Mouse (Mus musculus): ENCODE results near the gene Gm2310. TPM values are rescaled to one million over a fixed set of nuclear protein-coding genes. Genes with fewer than 3 reads are reported as not detected.
"Not testable (repeated sequence)": the region's sequence is repeated elsewhere in the genome, so short reads cannot be mapped to it uniquely, and the experiment has no call there.

Gene Gm2310
- total RNA-seq (2012; rRNA removed) (not detected in 2 replicates), total RNA-seq (2014; rRNA removed) (not detected in 2 replicates), polyA plus RNA-seq (2012; ENCODE audit: insufficient read length, low read depth) (not detected in 2 replicates)

GRCm38 (mm10) chr15:8519853-8520252, at the start of gene Gm2310:
Gene Gm2310, minus strand, starts transcription at chr15:8519953.
- H3K27me3 ChIP-seq (replicated peaks); dilution Hi-C loops (cut with MboI; ENCODE audit: extremely low pct_ligation_motif_present, extremely low pct_unique_long_range_greater_than_20kb, low sequenced_read_pairs); in situ Hi-C loops (cut with MboI; ENCODE audit: low pct_ligation_motif_present, low pct_unique_long_range_greater_than_20kb, low sequenced_read_pairs); H3K4me2 ChIP-seq (ENCODE audit: insufficient read depth, low read depth, poor library complexity, severe bottlenecking); H3K4me1 ChIP-seq (ENCODE audit: control insufficient read depth in 1 of 2, insufficient read depth in 2 of 2); H3K4me3 ChIP-seq (replicated peaks in 1 of 3; ENCODE audit: low read depth in 2 of 3, low read length in 2 of 3, poor library complexity in 1 of 3); DNase-seq (ENCODE audit: extremely low read depth); H3K9me3 ChIP-seq (replicated peaks; ENCODE audit: low read length); H3K79me2 ChIP-seq (replicated peaks; ENCODE audit: control insufficient read depth, extremely low read depth, insufficient read depth, poor library complexity, severe bottlenecking); H3K36me3 ChIP-seq (replicated peaks in 1 of 2; ENCODE audit: control insufficient read depth in 1 of 2, insufficient read depth in 1 of 2, low read length in 1 of 2); H3K9ac ChIP-seq (ENCODE audit: insufficient read depth, low read depth); H3K27ac ChIP-seq (ENCODE audit: insufficient read depth, low read depth): not testable (repeated sequence)

- Histone ChIP-seq H3K27me3 (replicated peaks) (peaks cover 28% of the 10 kb centered on the region), H3K4me2 (ENCODE audit: insufficient read depth, low read depth, poor library complexity, severe bottlenecking) (peak overlapping the region; percentile 97), H3K27ac (ENCODE audit: insufficient read depth, low read depth) (no peak overlapping the region), H3K79me2 (replicated peaks; ENCODE audit: control insufficient read depth, extremely low read depth, insufficient read depth, poor library complexity, severe bottlenecking) (no peaks in the 10 kb centered on the region), H3K9ac (ENCODE audit: insufficient read depth, low read depth) (peak overlapping the region; percentile 48), H3K4me3 (replicated peaks in 1 of 3; ENCODE audit: low read depth in 2 of 3, low read length in 2 of 3, poor library complexity in 1 of 3) (peak overlapping the region; percentile 51 to 80 (median 65)), H3K4me1 (ENCODE audit: control insufficient read depth in 1 of 2, insufficient read depth in 2 of 2) (peaks cover 3 to 9% of the 10 kb centered on the region in 2 experiments), H3K9me3 (replicated peaks; ENCODE audit: low read length) (no peaks in the 10 kb centered on the region), H3K36me3 (replicated peaks in 1 of 2; ENCODE audit: control insufficient read depth in 1 of 2, insufficient read depth in 1 of 2, low read length in 1 of 2) (no peaks in the 10 kb centered on the region)
- in situ Hi-C loops (cut with MboI; ENCODE audit: low pct_ligation_motif_present, low pct_unique_long_range_greater_than_20kb, low sequenced_read_pairs) (no loop called here), dilution Hi-C loops (cut with MboI; ENCODE audit: extremely low pct_ligation_motif_present, extremely low pct_unique_long_range_greater_than_20kb, low sequenced_read_pairs) (no loop called here)
- TF ChIP-seq ELF1 (IDR thresholded peaks at IDR 0.05; ENCODE audit: low read depth, low read length) (peak; percentile 45; the same call in 1 of the 2 replicates), ZC3H11A (IDR thresholded peaks at IDR 0.05; ENCODE audit: low read depth, low read length) (no peak), MAZ (IDR thresholded peaks at IDR 0.05; ENCODE audit: low read depth, low read length) (peak; percentile 55), BHLHE40 (IDR thresholded peaks at IDR 0.05; ENCODE audit: low read depth, low read length) (peak; percentile 71; the same call in 1 of the 2 replicates), CHD1 (IDR thresholded peaks at IDR 0.05; ENCODE audit: low read depth, low read length) (no peak), HCFC1 (IDR thresholded peaks at IDR 0.05; ENCODE audit: low read depth, low read length) (no peak), NRF1 (IDR thresholded peaks at IDR 0.05; ENCODE audit: low read depth, low read length) (peak; percentile 90), ETS1 (conservative IDR thresholded peaks at IDR 0.05; ENCODE audit: low read depth, low read length) (no peak), MYC (IDR thresholded peaks at IDR 0.05; ENCODE audit: low read depth, low read length) (0 out of 2 replicates have a peak, but pooled peaks have one; percentile 11), KAT2A (IDR thresholded peaks at IDR 0.05; ENCODE audit: insufficient replicate concordance, low read length) (no peak), TCF12 (IDR thresholded peaks at IDR 0.05; ENCODE audit: low read depth, low read length) (peak; percentile 58; the same call in 1 of the 2 replicates), ZKSCAN1 (IDR thresholded peaks at IDR 0.05; ENCODE audit: borderline replicate concordance, low read depth, low read length) (no peak), POLR2A (IDR thresholded peaks at IDR 0.05; ENCODE audit: low read depth, low read length) (0 out of 2 replicates have a peak, but pooled peaks have one; percentile 37)
- DNase-seq (ENCODE audit: extremely low read depth), result peak; percentile 66
Observed at GRCm38 (mm10) chr15:8568645-8569528, 49.1 kb upstream of the Gm2310 start.
